Mouse (Mus musculus) forebrain, embryonic 13.5 days (tissue): ENCODE measurements around the gene Ap3b1. TPM values are rescaled to one million over a fixed set of nuclear protein-coding genes. Genes with fewer than 3 reads are reported as not detected.
"Not testable (repeated sequence)": the region's sequence is repeated elsewhere in the genome, so short reads cannot be mapped to it uniquely, and the experiment has no call there.

ENCODE experiments used
- ATAC-seq: fragments of 200-750 bp; cut with Nextera tagmentation; 2 replicates; pipeline ENCODE4 v1.8.0; 2017
- H3K27ac ChIP-seq: fragments of 300-500 bp; sonication (generic); 2 replicates; pipeline ENCODE4 v1.5.1; 2015; ENCODE audit warnings: inconsistent platforms, mild to moderate bottlenecking, moderate library complexity
- H3K27me3 ChIP-seq: fragments of 300-500 bp; sonication (generic); 2 replicates; pipeline ENCODE4 v1.6.1; 2015; ENCODE audit warnings: mild to moderate bottlenecking, inconsistent platforms
- H3K36me3 ChIP-seq: fragments of 300-500 bp; sonication (generic); 2 replicates; pipeline ENCODE4 v1.6.1; 2015; ENCODE audit warnings: mild to moderate bottlenecking, inconsistent platforms; ENCODE audit not compliant: poor library complexity, severe bottlenecking
- H3K4me1 ChIP-seq: fragments of 300-500 bp; sonication (generic); 2 replicates; pipeline ENCODE4 v1.6.1; 2015; ENCODE audit warnings: inconsistent platforms
- H3K4me2 ChIP-seq: fragments of 300-500 bp; sonication (generic); 2 replicates; pipeline ENCODE4 v1.6.1; 2015; ENCODE audit warnings: inconsistent platforms, mild to moderate bottlenecking, moderate library complexity
- H3K4me3 ChIP-seq: fragments of 300-500 bp; sonication (generic); 2 replicates; pipeline ENCODE4 v1.5.1; 2015; ENCODE audit warnings: mild to moderate bottlenecking, inconsistent platforms
- H3K9ac ChIP-seq: fragments of 300-500 bp; sonication (generic); 2 replicates; pipeline ENCODE4 v1.6.1; 2015; ENCODE audit warnings: mild to moderate bottlenecking, inconsistent platforms
- H3K9me3 ChIP-seq: fragments of 300-500 bp; sonication (generic); replicated peaks from 2 replicates; pipeline ENCODE4 v1.6.1; 2016; ENCODE audit warnings: inconsistent platforms
- WGBS: fragments of 180-500 bp; shearing (Covaris S2); methylation state at CpG from one replicate; pipeline ENCODE4 v1.1.7; 2015; 5-methylcytosine and 5-hydroxymethylcytosine counted together
- polyA plus RNA-seq: library from polyadenylated mRNA; unstranded; fragments of >200 nt; fragmentation: Nextera tagmentation; extraction: Ambion mirVana; gene quantifications from 2 replicates; pipeline ENCODE4 v1.2.1, GENCODE M21; 2015

Gene Ap3b1
- polyA plus RNA-seq, 1 experiment from 2014 or later = 29.9 TPM

- 0% methylated on average over 9 of the region's 9 CpGs for WGBS
- peaks cover 20% of the 10 kb centered on the region for H3K4me1 ChIP-seq
- peak overlapping the region; percentile 84 for H3K9ac ChIP-seq
- H3K27ac ChIP-seq = peak overlapping the region; percentile 41; the same call in 1 of the 2 replicates
- no peaks in the 10 kb centered on the region for H3K9me3 ChIP-seq
- ATAC-seq = no peak; the same call in 1 of the 2 replicates
- H3K4me2 ChIP-seq = peak overlapping the region; percentile 75
- H3K4me3 ChIP-seq = peak overlapping the region; percentile 66
- no peaks in the 10 kb centered on the region for H3K36me3 ChIP-seq
- H3K27me3 ChIP-seq = no peaks in the 10 kb centered on the region
Observed at GRCm38 (mm10) chr13:94358101-94358400, 709 bp upstream of the Ap3b1 start.

- H3K9ac ChIP-seq = peak overlapping the region; percentile 84
- H3K27me3 ChIP-seq = no peaks in the 10 kb centered on the region
- ATAC-seq = no peak
- peak overlapping the region; percentile 41; the same call in 1 of the 2 replicates for H3K27ac ChIP-seq
- 24% methylated on average over 18 of the region's 25 CpGs for WGBS
- H3K4me3 ChIP-seq = peak overlapping the region; percentile 66
- peaks cover 20% of the 10 kb centered on the region for H3K4me1 ChIP-seq
- peak overlapping the region; percentile 75 for H3K4me2 ChIP-seq
- H3K36me3 ChIP-seq = no peaks in the 10 kb centered on the region
- no peaks in the 10 kb centered on the region for H3K9me3 ChIP-seq
Observed at GRCm38 (mm10) chr13:94359282-94359920, 641 bp downstream of the Ap3b1 start.

GRCm38 (mm10) chr13:94361013-94361580 is 2.3 kb downstream of the Ap3b1 start:
- peaks cover 20% of the 10 kb centered on the region for H3K4me1 ChIP-seq
- H3K27ac ChIP-seq, ATAC-seq, H3K27me3 ChIP-seq, H3K9ac ChIP-seq, H3K36me3 ChIP-seq, H3K4me3 ChIP-seq, H3K4me2 ChIP-seq, H3K9me3 ChIP-seq: not testable (repeated sequence)
- WGBS = 94% methylated on average over 10 of the region's 10 CpGs

- Histone ChIP-seq H3K9ac (no peak overlapping the region), H3K4me3 (no peak overlapping the region), H3K27ac (no peak overlapping the region), H3K36me3 (no peaks in the 10 kb centered on the region), H3K4me1 (peaks cover 12% of the 10 kb centered on the region), H3K9me3 (no peaks in the 10 kb centered on the region), H3K27me3 (no peaks in the 10 kb centered on the region), H3K4me2 (no peak overlapping the region)
- 82% methylated on average over 2 of the region's 2 CpGs for WGBS
- ATAC-seq = no peak
Observed at GRCm38 (mm10) chr13:94364336-94364735, 5.6 kb downstream of the Ap3b1 start.

GRCm38 (mm10) chr13:94365108-94365907 is 6.5 kb downstream of the Ap3b1 start:
- Histone ChIP-seq H3K4me1 (0 out of 2 replicates have a peak, but pooled peaks cover 4% of the 10 kb centered on the region), H3K4me3 (no peak overlapping the region), H3K4me2 (no peak overlapping the region), H3K27ac (no peak overlapping the region), H3K9ac (no peak overlapping the region), H3K36me3 (0 out of 2 replicates have a peak, but pooled peaks cover under 1% of the 10 kb centered on the region), H3K9me3 (no peaks in the 10 kb centered on the region), H3K27me3 (no peaks in the 10 kb centered on the region)
- no peak for ATAC-seq
- 87% methylated on average over 13 of the region's 13 CpGs for WGBS

- WGBS = 93% methylated on average over 2 of the region's 2 CpGs
- no peak overlapping the region for H3K4me3 ChIP-seq
- H3K4me2 ChIP-seq = no peak overlapping the region
- 0 out of 2 replicates have a peak, but pooled peaks cover 3% of the 10 kb centered on the region for H3K36me3 ChIP-seq
- ATAC-seq = no peak
- no peak overlapping the region for H3K9ac ChIP-seq
- no peak overlapping the region for H3K27ac ChIP-seq
- no peaks in the 10 kb centered on the region for H3K27me3 ChIP-seq
- no peaks in the 10 kb centered on the region for H3K4me1 ChIP-seq
- H3K9me3 ChIP-seq = no peaks in the 10 kb centered on the region
Observed at GRCm38 (mm10) chr13:94367869-94368268, 9.1 kb downstream of the Ap3b1 start.

- no peak for ATAC-seq
- H3K4me3 ChIP-seq = no peak overlapping the region
- no peak overlapping the region for H3K27ac ChIP-seq
- 0 out of 2 replicates have a peak, but pooled peaks cover 3% of the 10 kb centered on the region for H3K36me3 ChIP-seq
- 94% methylated on average over 10 of the region's 10 CpGs for WGBS
- no peak overlapping the region for H3K4me2 ChIP-seq
- H3K9ac ChIP-seq = no peak overlapping the region
- H3K9me3 ChIP-seq = no peaks in the 10 kb centered on the region
- no peaks in the 10 kb centered on the region for H3K27me3 ChIP-seq
- H3K4me1 ChIP-seq = peaks cover 6% of the 10 kb centered on the region
Observed at GRCm38 (mm10) chr13:94370521-94370920, 11.8 kb downstream of the Ap3b1 start.

- H3K4me1 ChIP-seq = peaks cover 19% of the 10 kb centered on the region
- no peak overlapping the region for H3K9ac ChIP-seq
- H3K4me2 ChIP-seq = no peak overlapping the region
- WGBS = 74% methylated on average over 7 of the region's 7 CpGs
- no peak overlapping the region for H3K27ac ChIP-seq
- no peak overlapping the region for H3K4me3 ChIP-seq
- ATAC-seq = no peak
- H3K36me3 ChIP-seq = 0 out of 2 replicates have a peak, but pooled peaks cover 3% of the 10 kb centered on the region
- H3K9me3 ChIP-seq = no peaks in the 10 kb centered on the region
- H3K27me3 ChIP-seq = no peaks in the 10 kb centered on the region
Observed at GRCm38 (mm10) chr13:94372066-94372465, 13.3 kb downstream of the Ap3b1 start.

- Histone ChIP-seq H3K4me1 (peaks cover 26% of the 10 kb centered on the region), H3K27ac (no peak overlapping the region), H3K9me3 (no peaks in the 10 kb centered on the region), H3K36me3 (0 out of 2 replicates have a peak, but pooled peaks cover 3% of the 10 kb centered on the region), H3K9ac (no peak overlapping the region), H3K4me3 (no peak overlapping the region), H3K27me3 (no peaks in the 10 kb centered on the region), H3K4me2 (no peak overlapping the region)
- no peak for ATAC-seq
- WGBS = 96% methylated on average over 3 of the region's 3 CpGs
Observed at GRCm38 (mm10) chr13:94374131-94374530, 15.4 kb downstream of the Ap3b1 start.

GRCm38 (mm10) chr13:94375526-94376390 is 17.0 kb downstream of the Ap3b1 start:
- H3K36me3 ChIP-seq = no peaks in the 10 kb centered on the region
- no peaks in the 10 kb centered on the region for H3K9me3 ChIP-seq
- peak overlapping the region; percentile 81 for H3K27ac ChIP-seq
- H3K9ac ChIP-seq = no peak overlapping the region
- H3K4me3 ChIP-seq = no peak overlapping the region
- peak; percentile 93 for ATAC-seq
- 59% methylated on average over 7 of the region's 7 CpGs for WGBS
- peaks cover 30% of the 10 kb centered on the region for H3K4me1 ChIP-seq
- H3K27me3 ChIP-seq = no peaks in the 10 kb centered on the region
- H3K4me2 ChIP-seq = no peak overlapping the region

- 85% methylated on average over 4 of the region's 4 CpGs for WGBS
- no peak overlapping the region for H3K4me2 ChIP-seq
- H3K36me3 ChIP-seq = no peaks in the 10 kb centered on the region
- no peak overlapping the region for H3K9ac ChIP-seq
- H3K4me3 ChIP-seq = no peak overlapping the region
- no peak for ATAC-seq
- H3K27me3 ChIP-seq = no peaks in the 10 kb centered on the region
- peaks cover 30% of the 10 kb centered on the region for H3K4me1 ChIP-seq
- H3K9me3 ChIP-seq = no peaks in the 10 kb centered on the region
- no peak overlapping the region for H3K27ac ChIP-seq
Observed at GRCm38 (mm10) chr13:94379006-94379405, 20.2 kb downstream of the Ap3b1 start.
